Mouse (Mus musculus): ENCODE measurements at regions not wholly inside any gene's neighbourhood (a gene's known extent, or its start where the extent isn't known, plus 50 kb on each side); places are given as distances from the start of the nearest gene placed in this dataset.

GRCm38 (mm10) chr19:27123806-27124469 lies 92.3 kb upstream of the Vldlr start:
- intact Hi-C loops (cut with DNase I), result loop anchor here (10.0 kb wide), 1 partner anchor 291 kb away; no protein-coding TSS in a partner anchor

- intact Hi-C loops (cut with DNase I), result loop anchor here (10.0 kb wide), 1 partner anchor 286 kb away; no protein-coding TSS in a partner anchor
Measured at GRCm38 (mm10) chr19:27128501-27128900, 87.8 kb upstream of the Vldlr start.

GRCm38 (mm10) chr19:27134360-27134759 lies 81.9 kb upstream of the Vldlr start:
- intact Hi-C loops (cut with DNase I), result no loop called here

- intact Hi-C loops (cut with DNase I), result no loop called here
Measured at GRCm38 (mm10) chr19:27140892-27141291, 75.4 kb upstream of the Vldlr start.

- intact Hi-C loops (cut with DNase I), result no loop called here
Measured at GRCm38 (mm10) chr19:27142181-27142580, 74.1 kb upstream of the Vldlr start.

- intact Hi-C loops (cut with DNase I), result no loop called here
Measured at GRCm38 (mm10) chr19:27147404-27147803, 68.9 kb upstream of the Vldlr start.

- intact Hi-C loops (cut with DNase I), result no loop called here
Measured at GRCm38 (mm10) chr19:27148330-27148729, 68.0 kb upstream of the Vldlr start.

- intact Hi-C loops (cut with DNase I), result no loop called here
Measured at GRCm38 (mm10) chr19:27149567-27149966, 66.7 kb upstream of the Vldlr start.

GRCm38 (mm10) chr19:27161933-27162332 lies 54.4 kb upstream of the Vldlr start:
- intact Hi-C loops (cut with DNase I), result no loop called here
